Mouse (Mus musculus) pancreas, adult 10 weeks (tissue): ENCODE data around the gene Tesmin. TPM values are rescaled to one million over a fixed set of nuclear protein-coding genes. Genes with fewer than 3 reads are reported as not detected.

Experiments used
- polyA plus RNA-seq: library from polyadenylated mRNA; stranded (reverse); fragments of 350-450 nt; fragmentation: Illumina TruSeq; extraction: RNeasy Lipid Tissue Mini Kit (QIAGEN cat#74804); gene quantifications from one replicate; pipeline ENCODE4 v1.2.3, GENCODE M21; 2015; ENCODE audit warnings: low read depth, low replicate concordance; ENCODE audit not compliant: insufficient read depth

Tesmin gene
- polyA plus RNA-seq: not detected

GRCm38 (mm10) chr19:3388629-3389057 is at the start of gene Tesmin:
Gene Tesmin, plus strand, starts transcription at chr19:3388857.

GRCm38 (mm10) chr19:3414268-3414733 is 25.6 kb downstream of the Tesmin start, which contains the start of gene Gal:
Gene Gal, minus strand, starts transcription at chr19:3414544.

Other genes with a start within 250 kb of the Tesmin start
- 15.9 TPM for gene Mrpl21, start 106.0 kb upstream of the Tesmin start, polyA plus RNA-seq
- 1.8 TPM for gene Ighmbp2, start 105.8 kb upstream of the Tesmin start, polyA plus RNA-seq
- 10.6 TPM for gene Cpt1a, start 66.5 kb upstream of the Tesmin start, polyA plus RNA-seq
- gene Gal, start 25.7 kb downstream of the Tesmin start, polyA plus RNA-seq: 129 TPM
- gene Ppp6r3, start 186.9 kb downstream of the Tesmin start, polyA plus RNA-seq: 17.0 TPM